Mouse (Mus musculus) left cerebral cortex, adult 8-10 months (tissue): ENCODE measurements around the gene Fbxo41. TPM values are rescaled to one million over a fixed set of nuclear protein-coding genes. Genes with fewer than 3 reads are reported as not detected.

Source experiments
- DNase-seq, 2 experiments: peaks; one replicate each; pipeline ENCODE4 v3.0.0; 2022; ENCODE audit warnings: low spot score in 2 of 2
- total RNA-seq, 4 experiments: library from RNA; stranded (reverse); gene quantifications; 2 replicates each; pipeline ENCODE4 v1.2.4; 2022

The Fbxo41 gene
- 10 to 100 TPM; 80.0 to 89.9 (median 88.0) TPM for total RNA-seq

DNA sequence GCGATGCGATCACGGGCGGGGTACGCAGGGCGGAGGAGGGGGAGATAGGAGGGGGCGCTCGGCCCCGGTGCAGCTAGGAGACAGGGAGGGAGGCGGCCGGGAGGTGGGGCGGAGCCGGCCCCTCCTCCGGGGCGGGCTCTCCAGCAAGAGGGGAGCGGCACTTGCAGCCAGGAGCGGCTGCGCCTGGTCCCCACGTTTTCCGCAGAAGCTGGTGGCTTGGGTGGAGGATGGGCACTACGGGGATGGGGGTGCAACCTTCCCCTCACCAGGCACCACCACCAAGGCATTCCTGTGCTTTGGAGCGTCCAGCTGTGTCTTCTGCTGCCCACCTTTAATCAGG is at the start of gene Fbxo41:
Gene Fbxo41 (minus strand): TSS at position 84 of the 340 bp plus-strand sequence.
- DNase-seq = peak in 1 of 2 experiments; percentile 76

DNA sequence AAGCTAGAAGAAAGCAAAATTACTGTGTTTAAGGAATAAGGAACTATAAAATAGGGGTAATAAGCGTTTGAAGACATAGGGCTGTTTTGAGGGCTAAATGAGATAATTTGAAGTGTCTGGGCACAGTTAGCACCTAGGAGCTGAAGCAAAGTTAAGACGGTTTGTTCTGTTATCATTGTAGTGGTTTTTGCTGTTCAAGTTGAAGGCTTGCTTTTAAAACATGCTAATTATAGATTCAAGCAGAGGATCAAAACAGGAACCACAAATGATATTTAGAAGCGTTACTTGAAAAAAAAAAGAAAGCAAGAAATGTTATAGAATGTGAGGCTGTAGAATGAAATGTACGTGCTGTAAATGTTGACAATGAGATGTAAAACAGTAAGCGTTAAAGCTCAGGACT is 44.8 kb upstream of the Fbxo41 start:
- no peak for DNase-seq

DNA sequence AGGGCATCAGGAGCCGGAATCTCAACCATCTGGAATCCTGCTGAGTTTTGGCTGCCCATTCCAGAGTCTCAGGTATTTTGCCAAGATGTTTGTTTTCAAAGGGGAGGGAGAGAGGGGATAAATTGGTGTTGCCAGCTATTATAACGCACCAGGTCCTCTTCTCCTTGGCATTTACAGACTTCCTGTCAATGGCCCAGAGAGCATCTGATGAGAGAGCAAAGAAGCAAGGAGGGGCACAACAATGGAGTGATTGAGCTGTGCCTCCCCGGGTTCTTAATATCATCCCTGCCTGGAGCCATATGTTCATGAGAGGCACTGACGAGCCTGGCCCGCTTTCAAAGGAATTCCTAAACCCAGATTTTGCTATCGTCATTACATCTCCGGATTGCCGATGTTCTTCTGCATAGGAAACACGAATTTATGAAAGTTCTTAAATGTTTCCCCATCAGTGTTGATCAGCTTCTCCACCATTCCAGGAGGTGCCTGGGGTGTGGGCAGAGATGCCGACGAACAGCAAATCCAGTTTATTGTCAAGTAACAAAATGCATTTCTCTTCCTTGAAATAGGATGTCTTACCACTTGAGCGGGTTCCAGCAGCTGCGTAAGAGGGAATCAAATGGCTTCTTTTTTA is 41.6 kb upstream of the Fbxo41 start:
- peak; percentile 18 to 45 for DNase-seq

DNA sequence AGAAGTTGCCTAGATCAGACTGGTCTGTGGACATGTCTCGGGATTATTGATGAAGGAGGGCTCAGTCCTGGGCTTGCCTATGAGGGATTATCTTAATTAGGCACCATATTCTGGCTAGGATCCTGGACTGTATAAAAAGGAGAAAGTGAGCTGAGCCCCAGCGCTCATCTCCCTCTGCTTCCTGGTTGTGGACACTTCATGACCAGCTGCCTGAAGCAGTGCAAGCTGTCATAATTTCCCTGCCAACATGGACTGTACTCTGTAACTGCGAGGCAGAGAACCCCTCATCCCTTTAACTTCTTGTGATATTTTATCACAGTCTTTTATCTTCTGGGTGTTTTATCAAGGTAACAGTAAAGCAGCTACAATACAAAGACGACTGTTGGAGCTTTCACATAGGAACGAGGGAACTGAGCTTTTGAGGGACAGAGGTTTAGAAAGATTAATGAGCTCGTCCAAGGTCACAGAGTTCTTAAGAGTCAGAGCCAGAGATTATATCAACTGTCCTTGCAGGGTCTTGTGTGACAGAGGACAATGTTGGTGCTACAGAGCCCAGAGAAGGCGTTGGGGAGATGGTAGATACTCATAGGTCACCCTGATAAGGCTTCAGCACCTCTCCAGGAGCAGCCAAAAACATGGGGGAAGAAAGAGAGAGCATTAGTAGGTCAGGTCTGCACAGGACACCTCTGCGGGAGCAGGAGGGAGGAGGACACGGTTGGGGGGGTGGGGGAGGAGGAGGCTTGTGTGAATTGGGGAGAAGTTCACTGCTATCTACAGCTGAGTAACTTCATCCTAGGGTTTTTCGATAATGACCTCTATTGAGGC is 40.8 kb upstream of the Fbxo41 start:
- DNase-seq = no peak

DNA sequence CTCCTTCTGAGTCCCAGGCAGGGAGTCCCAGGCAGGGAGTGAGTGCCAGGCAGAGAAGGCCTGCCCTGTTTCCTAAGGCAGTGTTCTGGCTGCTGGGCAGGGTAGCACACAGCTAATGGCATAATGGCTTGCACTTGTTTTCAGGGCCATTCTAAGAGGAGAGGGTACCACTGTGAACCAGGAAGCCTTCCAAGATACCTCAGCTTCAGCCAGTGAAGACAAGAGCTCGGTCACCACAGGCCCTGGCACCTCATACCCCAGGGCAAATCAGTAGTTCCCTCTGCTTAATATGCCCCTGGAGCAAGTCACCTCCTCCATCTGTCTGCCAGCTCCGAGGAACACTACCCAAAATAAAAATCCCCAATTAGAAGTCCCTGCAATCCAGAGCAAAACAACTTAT is 20.0 kb upstream of the Fbxo41 start:
- peak in 1 of 2 experiments; percentile 63 for DNase-seq

DNA sequence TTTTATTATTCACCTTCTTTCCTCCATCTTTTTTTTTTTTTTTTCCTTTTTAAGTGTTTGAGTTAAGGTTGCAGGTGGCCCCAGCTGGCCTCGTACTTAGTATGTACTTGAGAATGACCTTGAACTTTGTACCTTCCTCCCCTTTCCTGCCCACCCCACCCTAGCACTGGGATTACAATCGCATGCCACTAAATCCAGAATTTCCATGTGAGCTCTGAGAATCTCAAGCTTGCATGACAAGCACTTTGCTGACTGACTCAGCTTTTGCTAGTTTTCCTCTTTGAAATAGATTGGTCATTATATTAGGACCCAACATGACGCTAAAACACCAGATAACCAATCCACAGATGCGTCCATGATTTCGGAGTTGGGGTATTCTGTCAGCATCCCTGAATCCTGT is 19.2 kb upstream of the Fbxo41 start:
- DNase-seq = no peak

DNA sequence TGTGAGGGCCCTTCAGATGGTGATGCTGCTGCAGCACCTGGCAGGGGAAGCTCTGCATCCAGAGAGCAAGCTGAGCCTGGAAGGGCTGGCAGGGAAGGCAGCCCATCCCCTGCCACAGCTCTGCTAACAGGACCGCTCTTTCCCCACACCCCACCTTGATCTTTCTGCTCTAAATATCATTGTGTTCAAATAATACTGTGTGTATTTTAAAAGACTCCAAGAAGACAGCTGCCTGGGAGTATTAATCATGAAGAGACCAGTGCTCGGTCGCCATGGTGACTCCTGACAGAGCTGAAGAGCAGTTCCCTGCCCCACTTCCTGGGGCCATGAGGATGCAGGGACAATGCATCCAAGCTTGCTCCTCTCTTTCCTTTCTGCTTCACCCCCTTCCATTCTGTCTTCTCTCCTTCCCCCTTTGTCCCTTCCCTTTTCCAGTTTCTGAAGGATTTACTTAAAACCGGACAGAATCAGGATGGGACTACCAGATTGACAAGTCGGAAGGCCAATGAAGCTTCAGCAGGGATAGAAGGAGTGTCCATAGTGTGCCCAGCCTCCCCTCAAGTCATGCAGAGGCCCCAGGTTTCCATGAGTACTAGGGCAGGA is 15.4 kb upstream of the Fbxo41 start:
- DNase-seq = no peak

DNA sequence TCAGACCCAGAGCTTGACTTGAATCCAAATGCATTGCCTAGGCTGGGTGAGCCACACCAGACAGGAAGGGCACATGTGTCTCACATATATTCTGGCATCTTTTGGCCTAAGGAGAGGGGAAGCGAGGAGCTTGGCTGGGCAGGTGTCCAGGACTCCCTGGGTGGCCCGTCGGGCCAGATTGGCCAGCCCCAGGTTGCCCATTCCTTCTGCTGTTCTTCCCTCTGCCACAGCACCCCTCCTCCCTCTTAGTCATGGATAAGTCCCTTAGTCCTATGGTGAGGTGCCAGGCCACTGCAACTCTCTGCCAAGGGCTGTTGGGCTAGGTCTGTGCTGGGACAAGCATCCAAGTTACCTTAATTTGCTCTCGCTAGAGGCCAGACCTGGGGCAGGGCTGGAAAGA is 13.1 kb upstream of the Fbxo41 start:
- no peak for DNase-seq

DNA sequence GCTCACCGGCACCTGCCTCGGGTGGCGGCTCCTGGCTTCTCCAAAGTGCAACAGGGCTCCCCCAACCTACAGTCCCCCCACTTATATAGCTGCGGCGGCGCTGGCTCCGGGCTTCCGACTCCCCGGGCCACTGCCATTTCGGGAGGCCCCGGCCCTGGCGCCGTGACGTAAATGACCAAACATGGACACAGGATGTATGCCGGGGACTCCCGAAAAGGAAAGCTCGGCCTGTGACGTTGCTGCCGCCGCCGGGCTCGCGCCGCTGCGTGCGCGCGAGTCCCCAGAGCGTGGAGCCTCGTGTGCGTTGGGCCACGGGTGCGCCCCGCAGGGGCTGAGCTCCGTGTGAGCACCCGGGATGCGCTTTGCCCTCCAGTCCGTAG is 10.7 kb upstream of the Fbxo41 start, which contains the start of gene Egr4:
Gene Egr4 (minus strand): TSS at position 59 of the 380 bp plus-strand sequence.
- DNase-seq = peak; percentile 79 to 95

DNA sequence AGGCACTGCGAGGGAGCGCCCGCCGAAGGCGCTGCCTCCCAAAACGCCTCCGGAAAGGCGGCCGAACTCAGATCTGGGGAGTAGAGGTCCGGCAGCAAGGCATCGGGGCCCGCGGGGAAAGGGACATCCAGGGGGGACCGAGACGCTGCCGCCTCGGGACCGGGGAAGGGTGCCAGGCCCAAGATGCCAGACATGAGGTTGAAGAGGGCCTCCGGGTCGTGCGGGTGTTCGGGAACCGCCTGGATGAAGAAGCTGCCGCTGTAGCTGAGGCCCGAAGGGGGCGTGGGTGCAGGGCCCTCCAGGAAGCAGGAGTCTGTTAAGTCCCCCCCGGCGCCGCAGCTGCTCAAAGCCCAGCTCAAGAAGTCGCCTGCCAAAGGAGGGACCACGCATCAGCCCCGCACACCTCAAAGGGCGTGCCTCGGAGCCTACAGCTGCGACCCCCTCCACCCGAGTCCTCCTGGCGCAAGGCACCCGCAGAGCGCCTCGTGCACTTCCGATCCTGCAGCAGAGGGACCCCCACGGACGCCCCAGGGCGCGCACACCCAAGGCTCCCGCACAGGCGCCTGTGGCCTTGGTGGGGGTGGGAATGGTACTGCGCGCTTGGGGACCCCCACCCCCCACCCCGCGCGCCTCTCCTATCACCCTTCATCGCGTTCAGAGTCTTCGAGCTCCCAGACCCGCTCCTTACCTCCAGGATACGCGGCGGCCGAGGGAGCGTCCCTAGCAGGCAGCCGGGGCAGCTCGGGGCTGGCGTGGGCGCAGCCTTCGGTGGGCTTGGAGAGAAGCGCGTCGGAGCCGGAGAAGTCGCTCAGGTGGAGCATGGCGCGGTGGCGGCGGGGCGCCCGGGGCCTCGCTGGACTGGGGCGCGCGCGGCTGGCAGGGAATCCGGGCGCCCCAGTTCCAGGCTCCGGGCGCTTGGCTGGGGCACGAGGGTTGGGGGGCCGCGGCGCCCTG is 10.1 kb upstream of the Fbxo41 start:
- peak in 1 of 2 experiments; percentile 53 for DNase-seq

DNA sequence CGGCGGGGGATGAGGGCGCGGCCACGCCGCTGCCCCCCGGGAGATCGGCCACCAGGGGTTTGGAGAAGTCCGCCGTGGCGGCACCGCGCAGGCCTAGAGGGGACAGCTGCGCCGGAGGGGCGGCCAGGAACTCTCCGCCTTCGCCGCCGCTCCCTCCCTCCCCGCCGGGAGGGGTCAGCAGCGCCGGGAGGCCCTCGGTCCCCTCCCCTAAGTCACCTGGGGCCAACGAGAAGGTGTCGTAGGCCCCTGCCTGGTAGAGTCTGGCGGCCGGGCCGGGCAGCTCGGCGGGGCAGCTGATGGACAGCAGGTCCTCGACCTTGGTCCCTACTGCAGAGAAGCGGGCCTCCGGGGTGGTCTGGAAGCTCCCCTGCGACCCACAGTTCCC is 9.3 kb upstream of the Fbxo41 start:
- DNase-seq = no peak

DNA sequence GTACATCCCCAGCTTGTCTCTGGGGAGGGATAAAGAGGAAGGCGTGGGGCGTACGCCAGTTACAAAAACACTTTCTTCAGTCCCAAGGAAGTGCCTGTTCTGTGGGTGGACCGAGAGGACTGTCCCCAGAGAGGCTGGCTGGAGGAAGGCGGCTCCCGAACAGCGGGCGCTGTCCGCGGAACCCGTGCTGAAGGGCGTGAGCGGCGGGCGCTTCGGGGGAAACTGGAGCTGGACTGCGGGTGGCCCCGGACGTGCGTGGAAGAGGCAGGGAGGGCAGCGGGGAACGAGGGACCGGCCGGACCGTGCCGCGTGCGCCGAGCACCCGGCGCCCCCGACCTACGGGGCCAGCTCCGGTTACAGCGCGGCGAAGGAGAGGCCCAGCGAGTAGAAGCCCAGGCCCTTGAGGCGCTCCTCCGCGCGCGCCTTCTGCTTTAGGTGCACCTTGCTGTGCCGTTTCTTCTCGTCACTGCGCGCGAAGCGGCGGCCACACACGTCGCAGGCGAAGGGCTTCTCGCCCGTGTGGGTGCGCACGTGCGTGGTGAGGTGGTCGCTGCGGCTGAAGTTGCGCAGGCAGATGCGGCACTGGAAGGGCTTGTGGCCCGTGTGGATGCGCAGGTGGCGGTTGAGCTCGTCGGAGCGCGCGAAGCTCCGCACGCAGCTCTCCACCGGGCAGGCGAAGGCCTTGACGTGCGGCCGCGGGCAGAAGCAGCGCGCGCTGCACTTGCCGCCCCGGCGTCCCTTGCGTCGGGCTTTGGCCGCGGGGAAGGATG is 8.7 kb upstream of the Fbxo41 start:
- peak in 1 of 2 experiments; percentile 42 for DNase-seq

DNA sequence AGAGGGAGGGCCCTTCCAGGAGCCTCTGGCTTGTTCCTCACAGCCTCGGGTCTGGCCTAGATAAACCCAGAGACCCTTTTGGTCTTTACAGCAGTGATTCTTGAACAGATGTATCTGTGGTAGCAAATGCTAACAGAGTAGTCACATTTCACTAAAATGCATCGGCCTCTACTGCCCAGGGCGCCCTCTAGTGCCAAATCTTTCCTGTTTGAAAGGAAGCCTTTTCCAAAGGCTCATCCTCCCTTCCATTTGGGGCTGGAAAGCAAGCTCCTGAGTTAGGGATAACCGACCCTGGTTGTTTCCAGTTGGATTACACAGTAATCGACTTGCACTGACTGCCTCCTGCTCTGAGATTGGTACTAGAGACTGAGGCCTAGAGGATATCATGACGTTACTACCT is 7.7 kb upstream of the Fbxo41 start:
- DNase-seq = peak; percentile 54 to 62

DNA sequence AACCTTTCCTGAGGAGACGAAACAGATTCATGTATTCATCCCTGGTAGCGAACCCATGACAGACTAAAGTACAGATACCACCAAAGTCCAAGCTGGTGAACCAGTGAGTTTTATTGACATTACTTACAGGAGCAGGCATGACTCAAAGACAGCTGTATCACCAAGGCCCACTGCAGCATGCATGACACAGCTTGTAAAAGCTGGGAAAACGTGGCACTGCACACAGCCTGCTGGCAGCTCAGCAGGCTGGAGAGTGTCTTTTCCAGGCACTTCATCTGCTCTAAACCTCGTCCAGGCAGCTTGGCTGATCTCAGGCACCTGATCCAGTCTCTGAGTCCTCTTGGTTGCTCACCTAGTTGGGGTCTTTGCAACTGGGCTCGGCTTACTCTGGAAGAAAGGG is 5.8 kb upstream of the Fbxo41 start:
- no peak for DNase-seq

DNA sequence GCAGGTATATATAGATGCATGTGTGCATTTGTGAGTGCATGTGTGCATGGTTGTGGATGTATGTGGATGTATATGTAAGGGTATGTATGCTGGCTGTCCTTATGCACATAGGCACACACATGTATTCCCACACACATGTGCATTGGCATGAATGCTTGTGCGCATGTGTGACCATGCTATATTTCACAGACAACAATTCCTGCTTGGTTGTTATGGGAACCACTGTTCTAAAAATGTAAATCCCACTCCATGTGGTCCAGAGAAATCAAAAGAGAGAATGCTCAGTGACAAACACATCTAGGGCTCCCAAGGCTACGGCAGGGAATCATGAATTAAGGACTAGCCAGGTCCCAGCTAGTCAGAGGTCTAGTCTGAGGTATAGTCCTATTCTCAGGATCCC is 2.1 kb upstream of the Fbxo41 start:
- DNase-seq = no peak

DNA sequence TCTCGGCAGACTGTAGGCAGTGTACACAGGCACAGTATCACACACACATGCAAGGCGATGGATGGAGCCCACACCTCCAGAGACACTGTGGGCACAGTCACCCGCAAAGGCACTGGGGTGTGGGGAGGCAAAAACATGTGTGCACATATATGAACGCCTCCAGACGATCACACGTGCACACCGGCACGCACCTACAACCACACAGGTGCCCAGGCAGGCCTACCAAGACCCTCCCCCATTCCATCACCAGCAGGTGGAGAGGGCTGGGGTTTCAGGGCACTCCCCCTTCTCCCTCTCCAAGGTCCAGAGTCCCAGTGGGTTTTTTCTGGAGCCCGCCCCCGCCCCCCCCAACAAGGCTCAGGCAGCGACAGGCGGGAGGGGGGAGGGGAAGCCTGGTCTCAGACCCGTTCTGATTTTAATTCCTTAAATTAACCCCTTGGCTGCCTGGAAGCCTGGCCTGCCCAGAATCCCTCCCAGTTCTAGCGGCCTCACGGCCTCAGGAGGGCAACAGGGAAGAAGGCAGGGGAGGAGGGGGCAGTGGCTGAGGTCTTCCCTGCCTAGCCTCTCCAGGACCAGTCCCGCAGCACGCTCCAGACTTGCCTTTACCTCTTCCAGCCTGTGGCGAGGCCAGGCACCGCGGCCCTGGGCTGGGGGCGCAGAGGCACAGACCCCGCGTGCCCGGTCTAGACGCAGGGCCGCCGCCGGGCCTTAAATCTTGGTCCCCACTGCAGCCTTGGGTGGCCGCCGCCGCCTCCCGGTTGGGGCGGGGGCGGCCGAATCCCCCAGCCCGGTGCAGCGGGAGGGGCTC is 487 bp downstream of the Fbxo41 start:
- peak in 1 of 2 experiments; percentile 60 for DNase-seq

DNA sequence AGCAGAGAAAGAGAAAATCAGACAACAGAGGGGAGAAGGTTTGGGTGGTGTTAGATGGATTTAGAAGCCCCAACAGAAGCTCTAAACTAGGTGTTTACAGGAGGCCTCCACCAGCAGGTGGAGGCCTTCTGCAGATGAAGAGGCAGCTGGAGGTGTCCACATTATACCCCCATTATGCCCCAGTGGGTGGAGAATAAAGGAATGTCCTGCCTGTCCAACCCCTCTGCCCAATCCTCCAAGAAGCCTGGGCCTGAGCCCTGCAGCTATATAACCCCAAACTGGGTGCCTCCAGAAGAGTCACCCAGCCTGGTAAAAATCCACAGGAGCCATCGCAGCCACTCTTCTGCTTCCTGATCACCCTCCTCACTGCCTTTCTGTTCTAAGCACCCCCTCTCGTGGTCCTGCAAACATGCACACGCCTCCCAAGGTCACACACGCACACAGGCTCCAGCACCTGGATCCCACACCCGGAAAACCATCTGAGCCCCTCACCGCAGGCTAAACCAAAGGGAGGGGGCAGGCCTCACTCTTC is 1.2 kb downstream of the Fbxo41 start:
- DNase-seq = no peak

DNA sequence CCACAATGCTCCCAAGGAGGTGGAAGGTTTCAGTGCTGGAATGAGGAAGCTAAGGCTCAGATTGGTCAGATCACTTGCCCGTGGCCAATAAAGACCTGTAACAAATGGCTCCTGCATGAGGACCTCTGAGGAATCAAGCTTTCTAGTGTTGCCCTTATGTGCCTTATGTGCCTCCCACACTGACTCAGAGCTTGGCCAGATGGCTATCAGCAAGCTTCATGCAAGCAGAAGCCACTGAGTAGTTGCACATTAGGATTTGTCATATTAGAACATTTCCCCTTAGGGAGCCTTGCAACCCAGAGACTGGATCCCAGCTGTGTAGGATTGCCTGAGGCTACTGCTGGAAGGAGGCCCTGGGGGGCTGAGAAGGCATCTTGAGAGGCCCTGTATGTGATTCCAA is 2.4 kb downstream of the Fbxo41 start:
- DNase-seq = no peak

DNA sequence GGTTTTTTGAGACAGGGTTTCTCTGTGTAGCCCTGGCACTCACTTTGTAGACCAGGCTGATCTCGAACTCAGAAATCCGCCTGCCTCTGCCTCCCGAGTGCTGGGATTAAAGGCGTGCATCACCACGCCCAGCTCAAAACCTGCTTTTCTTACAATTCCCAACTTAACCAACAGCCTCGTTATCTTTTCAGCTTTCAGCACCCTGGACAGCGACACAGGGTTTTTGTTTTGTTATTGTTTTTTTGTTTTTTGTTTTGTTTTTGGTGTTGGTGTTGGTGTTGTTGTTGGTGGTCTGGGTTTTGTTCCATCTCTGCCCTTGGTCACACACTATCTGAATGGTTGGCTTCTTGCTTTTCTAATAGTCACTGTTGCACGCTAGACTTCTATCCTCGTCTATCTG is 4.6 kb downstream of the Fbxo41 start:
- DNase-seq = no peak

DNA sequence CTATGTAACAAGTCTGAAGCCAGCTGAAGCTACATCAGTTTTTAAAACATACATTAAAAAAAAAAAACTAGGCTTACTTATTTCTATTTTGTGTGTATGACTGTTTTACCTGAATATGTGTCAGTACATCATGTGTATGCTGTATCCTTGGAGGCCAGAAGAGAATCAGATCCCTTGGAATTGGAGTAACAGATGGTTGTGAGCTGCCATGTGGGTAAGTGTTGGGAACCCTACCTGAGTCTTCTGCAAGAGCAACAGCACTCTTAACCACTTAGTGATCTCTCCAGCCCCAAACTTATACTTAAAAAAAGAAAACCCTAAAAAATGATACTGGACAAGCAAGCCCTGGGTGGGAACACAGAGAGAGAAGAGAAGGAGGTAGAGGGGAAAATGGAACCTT is 5.8 kb downstream of the Fbxo41 start:
- no peak for DNase-seq
